Mouse (Mus musculus): ENCODE data around the gene Abtb2. TPM values are rescaled to one million over a fixed set of nuclear protein-coding genes. Genes with fewer than 3 reads are reported as not detected.

Abtb2 gene
- polyA plus RNA-seq, 1 experiment from 2014 or later = 2.1 TPM

- Histone ChIP-seq H3K9me3 (ENCODE audit: low read length) (no peaks in the 10 kb centered on the region), H3K36me3 (replicated peaks; ENCODE audit: insufficient read depth, low read length) (peaks cover 35% of the 10 kb centered on the region), H3K27ac (ENCODE audit: low read depth) (no peak overlapping the region), H3K27me3 (ENCODE audit: insufficient read depth, low read length) (no peaks in the 10 kb centered on the region), H3K4me2 (ENCODE audit: low read depth, low read length) (no peak overlapping the region), H3K4me3 (ENCODE audit: low read depth, low read length) (no peak overlapping the region), H3K9ac (replicated peaks) (no peak overlapping the region), H3K4me1 (ENCODE audit: insufficient read depth) (no peaks in the 10 kb centered on the region)
- WGBS (ENCODE audit: insufficient replicate concordance) = 79% methylated on average over 5 of the region's 5 CpGs
- ATAC-seq = no peak
- no peak for DNase-seq
- TF ChIP-seq EP300 (IDR thresholded peaks at IDR 0.05; ENCODE audit: low read depth) (no peak), CTCF (IDR thresholded peaks at IDR 0.05; ENCODE audit: low read depth) (no peak)
These were observed 179.4 kb downstream of the Abtb2 start for GRCm38 (mm10) chr2:103745481-103745880.

GRCm38 (mm10) chr2:103746096-103746495 is 180.0 kb downstream of the Abtb2 start:
- H3K4me3 ChIP-seq (ENCODE audit: low read depth, low read length) = no peak overlapping the region
- ATAC-seq = no peak
- H3K27me3 ChIP-seq (ENCODE audit: insufficient read depth, low read length) = no peaks in the 10 kb centered on the region
- H3K27ac ChIP-seq (ENCODE audit: low read depth) = no peak overlapping the region
- TF ChIP-seq EP300 (IDR thresholded peaks at IDR 0.05; ENCODE audit: low read depth) = no peak
- no peak for TF ChIP-seq CTCF (IDR thresholded peaks at IDR 0.05; ENCODE audit: low read depth)
- 83% methylated on average over 2 of the region's 2 CpGs for WGBS (ENCODE audit: insufficient replicate concordance)
- peaks cover 29% of the 10 kb centered on the region for H3K36me3 ChIP-seq (replicated peaks; ENCODE audit: insufficient read depth, low read length)
- H3K4me2 ChIP-seq (ENCODE audit: low read depth, low read length) = no peak overlapping the region
- H3K4me1 ChIP-seq (ENCODE audit: insufficient read depth) = no peaks in the 10 kb centered on the region
- DNase-seq = no peak
- no peak overlapping the region for H3K9ac ChIP-seq (replicated peaks)
- H3K9me3 ChIP-seq (ENCODE audit: low read length) = no peaks in the 10 kb centered on the region

GRCm38 (mm10) chr2:103746761-103747160 is 180.7 kb downstream of the Abtb2 start:
- no peaks in the 10 kb centered on the region for H3K27me3 ChIP-seq (ENCODE audit: insufficient read depth, low read length)
- DNase-seq = no peak
- no peak overlapping the region for H3K27ac ChIP-seq (ENCODE audit: low read depth)
- ATAC-seq = no peak
- no peaks in the 10 kb centered on the region for H3K4me1 ChIP-seq (ENCODE audit: insufficient read depth)
- TF ChIP-seq CTCF (IDR thresholded peaks at IDR 0.05; ENCODE audit: low read depth) (no peak), EP300 (IDR thresholded peaks at IDR 0.05; ENCODE audit: low read depth) (no peak)
- no peak overlapping the region for H3K4me2 ChIP-seq (ENCODE audit: low read depth, low read length)
- 82% methylated on average over 2 of the region's 2 CpGs for WGBS (ENCODE audit: insufficient replicate concordance)
- H3K36me3 ChIP-seq (replicated peaks; ENCODE audit: insufficient read depth, low read length) = peaks cover 35% of the 10 kb centered on the region
- H3K9me3 ChIP-seq (ENCODE audit: low read length) = no peaks in the 10 kb centered on the region
- no peak overlapping the region for H3K4me3 ChIP-seq (ENCODE audit: low read depth, low read length)
- H3K9ac ChIP-seq (replicated peaks) = no peak overlapping the region

- ATAC-seq (no peak), DNase-seq (no peak)
- Histone ChIP-seq H3K9me3 (ENCODE audit: low read length) (no peaks in the 10 kb centered on the region), H3K4me3 (ENCODE audit: low read depth, low read length) (no peak overlapping the region), H3K9ac (replicated peaks) (no peak overlapping the region), H3K27ac (ENCODE audit: low read depth) (no peak overlapping the region), H3K4me1 (ENCODE audit: insufficient read depth) (no peaks in the 10 kb centered on the region), H3K4me2 (ENCODE audit: low read depth, low read length) (no peak overlapping the region), H3K27me3 (ENCODE audit: insufficient read depth, low read length) (no peaks in the 10 kb centered on the region), H3K36me3 (replicated peaks; ENCODE audit: insufficient read depth, low read length) (peaks cover 38% of the 10 kb centered on the region)
- no peak for TF ChIP-seq CTCF (IDR thresholded peaks at IDR 0.05; ENCODE audit: low read depth)
- no peak for TF ChIP-seq EP300 (IDR thresholded peaks at IDR 0.05; ENCODE audit: low read depth)
- 83% methylated on average over 9 of the region's 9 CpGs for WGBS (ENCODE audit: insufficient replicate concordance)
These were observed 181.8 kb downstream of the Abtb2 start for GRCm38 (mm10) chr2:103747891-103748290.

- H3K4me1 ChIP-seq (ENCODE audit: insufficient read depth) = no peaks in the 10 kb centered on the region
- H3K27ac ChIP-seq (ENCODE audit: low read depth) = no peak overlapping the region
- no peak overlapping the region for H3K4me2 ChIP-seq (ENCODE audit: low read depth, low read length)
- 87% methylated on average over 3 of the region's 3 CpGs for WGBS (ENCODE audit: insufficient replicate concordance)
- H3K9ac ChIP-seq (replicated peaks) = no peak overlapping the region
- no peak for DNase-seq
- ATAC-seq = no peak
- H3K4me3 ChIP-seq (ENCODE audit: low read depth, low read length) = no peak overlapping the region
- H3K36me3 ChIP-seq (replicated peaks; ENCODE audit: insufficient read depth, low read length) = peaks cover 43% of the 10 kb centered on the region
- H3K27me3 ChIP-seq (ENCODE audit: insufficient read depth, low read length) = no peaks in the 10 kb centered on the region
- H3K9me3 ChIP-seq (ENCODE audit: low read length) = no peaks in the 10 kb centered on the region
- TF ChIP-seq EP300 (IDR thresholded peaks at IDR 0.05; ENCODE audit: low read depth) = no peak
- TF ChIP-seq CTCF (IDR thresholded peaks at IDR 0.05; ENCODE audit: low read depth) = no peak
These were observed 183.0 kb downstream of the Abtb2 start for GRCm38 (mm10) chr2:103749091-103749490.

- no peak overlapping the region for H3K27ac ChIP-seq (ENCODE audit: low read depth)
- H3K4me2 ChIP-seq (ENCODE audit: low read depth, low read length) = no peak overlapping the region
- WGBS (ENCODE audit: insufficient replicate concordance) = 89% methylated on average over 6 of the region's 6 CpGs
- TF ChIP-seq EP300 (IDR thresholded peaks at IDR 0.05; ENCODE audit: low read depth) = no peak
- no peak for TF ChIP-seq CTCF (IDR thresholded peaks at IDR 0.05; ENCODE audit: low read depth)
- DNase-seq = no peak
- no peak overlapping the region for H3K4me3 ChIP-seq (ENCODE audit: low read depth, low read length)
- H3K27me3 ChIP-seq (ENCODE audit: insufficient read depth, low read length) = no peaks in the 10 kb centered on the region
- ATAC-seq = no peak
- no peak overlapping the region for H3K9ac ChIP-seq (replicated peaks)
- peaks cover 55% of the 10 kb centered on the region for H3K36me3 ChIP-seq (replicated peaks; ENCODE audit: insufficient read depth, low read length)
- no peaks in the 10 kb centered on the region for H3K9me3 ChIP-seq (ENCODE audit: low read length)
- no peaks in the 10 kb centered on the region for H3K4me1 ChIP-seq (ENCODE audit: insufficient read depth)
These were observed 185.7 kb downstream of the Abtb2 start for GRCm38 (mm10) chr2:103751771-103752170.

- no peak overlapping the region for H3K9ac ChIP-seq (replicated peaks)
- no peaks in the 10 kb centered on the region for H3K4me1 ChIP-seq (ENCODE audit: insufficient read depth)
- TF ChIP-seq EP300 (IDR thresholded peaks at IDR 0.05; ENCODE audit: low read depth) = no peak
- TF ChIP-seq CTCF (IDR thresholded peaks at IDR 0.05; ENCODE audit: low read depth) = no peak
- peaks cover 40% of the 10 kb centered on the region for H3K36me3 ChIP-seq (replicated peaks; ENCODE audit: insufficient read depth, low read length)
- DNase-seq (peak; percentile 2), ATAC-seq (no peak)
- H3K4me3 ChIP-seq (ENCODE audit: low read depth, low read length) = no peak overlapping the region
- no peaks in the 10 kb centered on the region for H3K27me3 ChIP-seq (ENCODE audit: insufficient read depth, low read length)
- no peaks in the 10 kb centered on the region for H3K9me3 ChIP-seq (ENCODE audit: low read length)
- H3K4me2 ChIP-seq (ENCODE audit: low read depth, low read length) = no peak overlapping the region
- H3K27ac ChIP-seq (ENCODE audit: low read depth) = no peak overlapping the region
- 56% methylated on average over 3 of the region's 3 CpGs for WGBS (ENCODE audit: insufficient replicate concordance)
These were observed 188.5 kb downstream of the Abtb2 start for GRCm38 (mm10) chr2:103754614-103755013.
